Mouse (Mus musculus) erythroblast, embryonic 14.5 days (primary cell): ENCODE data around the gene Kif2a.

Experiments
- GATA1 ChIP-seq: IDR thresholded peaks from 2 replicates; pipeline ENCODE4 v1.6.1; 2012; ENCODE audit warnings: low read length, inconsistent platforms, mixed read lengths
- TAL1 ChIP-seq: IDR thresholded peaks from 3 replicates; pipeline ENCODE4 v1.6.1; 2012; ENCODE audit warnings: low read length, inconsistent platforms, mixed read lengths

- TF ChIP-seq TAL1 (no peak), GATA1 (no peak)
These were observed 32.6 kb upstream of the Kif2a start for GRCm38 (mm10) chr13:107054496-107054895.
